Mouse (Mus musculus): ENCODE results near the gene Fbxo41. TPM values are rescaled to one million over a fixed set of nuclear protein-coding genes. Genes with fewer than 3 reads are reported as not detected.

Fbxo41 gene
- polyA plus RNA-seq, 1 experiment from 2014 or later: not detected

DNA sequence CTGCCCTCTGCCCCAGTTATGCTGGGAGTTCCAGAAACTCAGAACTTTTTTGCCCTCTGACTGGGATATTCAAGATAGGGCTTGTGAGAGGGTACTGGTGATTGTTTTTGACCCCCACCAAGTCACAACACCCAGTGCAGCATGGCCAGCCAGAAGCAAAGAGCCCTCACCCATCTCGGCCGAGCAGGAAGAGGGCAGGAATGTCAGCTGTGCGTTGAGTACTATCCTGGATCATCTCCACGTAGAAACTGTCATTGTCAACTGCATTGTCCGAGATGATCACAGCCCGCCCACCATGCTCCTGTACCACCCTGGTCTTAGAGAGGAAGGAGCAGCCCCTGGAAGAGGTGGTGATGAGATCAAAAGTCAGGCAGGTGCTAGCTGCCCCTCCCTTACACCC lies 55.4 kb downstream of the Fbxo41 start:
- Histone ChIP-seq H3K27me3 (ENCODE audit: control insufficient read depth, insufficient read depth, low read length) (no peaks in the 10 kb centered on the region), H3K36me3 (ENCODE audit: control insufficient read depth, insufficient read depth, low read length) (peaks cover 13% of the 10 kb centered on the region), H3K4me2 (no peak overlapping the region), H3K4me1 (ENCODE audit: control insufficient read depth, insufficient read depth, low read length) (no peaks in the 10 kb centered on the region; the same call in 1 of the 2 replicates), H3K9me3 (replicated peaks; ENCODE audit: control insufficient read depth, low read length) (no peaks in the 10 kb centered on the region), H3K4me3 (ENCODE audit: low read depth, low read length) (no peak overlapping the region), H3K9ac (ENCODE audit: low read depth, low read length) (no peak overlapping the region), H3K27ac (ENCODE audit: low read depth, low read length) (no peak overlapping the region)
- WGBS (ENCODE audit: insufficient replicate concordance): 76% methylated on average over 6 of the region's 6 CpGs
- no peak for ATAC-seq (replicated peaks; ENCODE audit: insufficient number of reproducible peaks, low FRiP score, low TSS enrichment)

DNA sequence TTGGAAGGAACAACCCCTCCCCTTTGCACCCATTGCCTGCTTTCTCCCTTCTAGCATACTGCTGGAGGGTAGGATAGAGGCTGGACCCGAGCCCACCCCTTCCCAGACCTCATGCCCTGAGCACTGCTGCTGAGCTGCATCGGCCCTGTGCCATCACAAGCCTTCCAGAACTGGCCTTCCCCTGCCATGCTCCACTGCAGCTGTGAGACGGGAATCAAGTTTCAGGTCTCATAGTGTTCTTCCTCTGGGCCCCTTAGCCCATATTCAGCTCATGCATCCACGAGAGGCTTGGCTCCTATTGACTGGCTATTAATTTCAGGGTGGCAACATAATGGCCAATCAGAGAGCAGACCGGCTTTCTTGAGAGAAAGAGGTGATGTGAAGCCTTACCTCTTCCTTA lies 57.5 kb downstream of the Fbxo41 start:
- Histone ChIP-seq H3K4me3 (ENCODE audit: low read depth, low read length) (no peak overlapping the region), H3K36me3 (ENCODE audit: control insufficient read depth, insufficient read depth, low read length) (peaks cover 13% of the 10 kb centered on the region), H3K9me3 (replicated peaks; ENCODE audit: control insufficient read depth, low read length) (no peaks in the 10 kb centered on the region), H3K27ac (ENCODE audit: low read depth, low read length) (no peak overlapping the region), H3K4me1 (ENCODE audit: control insufficient read depth, insufficient read depth, low read length) (no peaks in the 10 kb centered on the region; the same call in 1 of the 2 replicates), H3K9ac (ENCODE audit: low read depth, low read length) (no peak overlapping the region), H3K4me2 (no peak overlapping the region), H3K27me3 (ENCODE audit: control insufficient read depth, insufficient read depth, low read length) (no peaks in the 10 kb centered on the region)
- 86% methylated on average over 5 of the region's 5 CpGs for WGBS (ENCODE audit: insufficient replicate concordance)
- ATAC-seq (replicated peaks; ENCODE audit: insufficient number of reproducible peaks, low FRiP score, low TSS enrichment): no peak

DNA sequence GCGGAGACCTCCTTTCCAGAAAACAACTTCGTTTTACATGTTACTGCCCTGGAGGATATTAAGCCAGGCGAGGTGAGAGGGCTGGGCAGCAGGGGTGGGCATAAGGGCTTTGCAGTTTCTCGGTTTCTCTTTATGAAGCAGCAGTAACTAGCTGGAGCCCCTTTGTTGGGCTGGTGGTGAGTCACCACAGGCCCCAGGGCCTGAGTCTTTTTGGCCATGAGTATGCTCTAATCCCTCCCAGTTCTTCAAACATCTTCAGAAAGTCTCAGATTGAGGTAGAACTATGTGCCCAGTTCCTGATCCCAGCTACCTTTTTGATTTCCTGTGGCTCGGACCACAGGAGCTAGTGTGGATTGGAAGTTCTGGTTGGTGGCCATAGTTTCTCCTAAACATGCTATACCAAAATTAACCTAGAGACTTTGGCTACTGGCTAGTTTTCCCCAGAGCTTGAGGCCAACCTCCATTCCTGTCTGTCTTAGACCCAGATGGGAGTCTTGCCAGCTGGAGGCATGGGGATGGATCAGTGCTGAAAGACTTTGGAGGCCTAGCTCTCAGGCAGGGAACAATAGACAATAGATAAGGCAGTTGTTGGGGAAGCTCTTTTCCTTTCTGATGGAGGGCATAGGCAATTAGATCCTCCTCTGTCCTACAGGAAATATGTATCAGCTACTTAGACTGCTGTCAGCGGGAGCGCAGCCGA lies 58.4 kb downstream of the Fbxo41 start:
- Histone ChIP-seq H3K4me3 (ENCODE audit: low read depth, low read length) (no peak overlapping the region), H3K4me2 (no peak overlapping the region), H3K27ac (ENCODE audit: low read depth, low read length) (no peak overlapping the region), H3K27me3 (ENCODE audit: control insufficient read depth, insufficient read depth, low read length) (no peaks in the 10 kb centered on the region), H3K4me1 (ENCODE audit: control insufficient read depth, insufficient read depth, low read length) (no peaks in the 10 kb centered on the region; the same call in 1 of the 2 replicates), H3K9me3 (replicated peaks; ENCODE audit: control insufficient read depth, low read length) (no peaks in the 10 kb centered on the region), H3K36me3 (ENCODE audit: control insufficient read depth, insufficient read depth, low read length) (peaks cover 13% of the 10 kb centered on the region), H3K9ac (ENCODE audit: low read depth, low read length) (no peak overlapping the region)
- no peak for ATAC-seq (replicated peaks; ENCODE audit: insufficient number of reproducible peaks, low FRiP score, low TSS enrichment)
- WGBS (ENCODE audit: insufficient replicate concordance): 85% methylated on average over 8 of the region's 8 CpGs

DNA sequence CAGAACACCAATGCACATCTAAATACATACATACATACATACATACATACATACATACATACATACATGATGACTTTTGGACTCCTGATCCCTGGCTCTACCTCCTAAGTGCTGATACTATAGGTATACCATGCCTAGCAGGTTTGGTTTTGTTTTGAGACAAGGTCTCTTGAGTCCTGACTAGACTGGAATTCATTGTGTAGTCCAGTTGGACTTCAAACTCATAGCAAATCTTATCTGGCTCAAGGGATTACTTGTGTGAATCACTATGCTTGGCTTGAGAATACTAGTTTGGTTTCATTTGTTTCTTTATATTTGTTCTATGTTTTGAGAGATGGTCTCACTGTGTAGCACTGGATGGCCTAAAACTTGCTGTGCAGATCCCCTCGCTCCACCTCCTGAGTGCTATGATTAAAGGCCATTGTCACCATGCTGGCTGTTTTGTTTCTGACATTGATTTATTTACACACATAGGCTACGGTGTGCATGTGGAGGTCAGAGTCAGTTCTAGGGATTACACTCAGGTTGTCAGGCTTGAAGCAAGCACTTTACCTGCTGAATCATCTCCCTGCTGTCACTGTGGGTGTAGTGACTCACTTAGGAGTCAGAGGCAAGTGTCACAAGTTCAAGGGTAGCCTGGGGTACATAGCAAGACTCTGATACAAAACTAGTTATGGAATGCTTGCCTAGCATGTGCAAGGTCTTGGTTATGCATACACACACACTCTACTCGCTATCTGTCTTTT lies 59.1 kb downstream of the Fbxo41 start:
- 90% methylated on average over 3 of the region's 3 CpGs for WGBS (ENCODE audit: insufficient replicate concordance)
- ATAC-seq (replicated peaks; ENCODE audit: insufficient number of reproducible peaks, low FRiP score, low TSS enrichment): no peak
- Histone ChIP-seq H3K36me3 (ENCODE audit: control insufficient read depth, insufficient read depth, low read length) (peaks cover 16% of the 10 kb centered on the region), H3K4me2 (no peak overlapping the region), H3K9ac (ENCODE audit: low read depth, low read length) (no peak overlapping the region), H3K27ac (ENCODE audit: low read depth, low read length) (no peak overlapping the region), H3K4me1 (ENCODE audit: control insufficient read depth, insufficient read depth, low read length) (no peaks in the 10 kb centered on the region; the same call in 1 of the 2 replicates), H3K4me3 (ENCODE audit: low read depth, low read length) (no peak overlapping the region), H3K27me3 (ENCODE audit: control insufficient read depth, insufficient read depth, low read length) (no peaks in the 10 kb centered on the region), H3K9me3 (replicated peaks; ENCODE audit: control insufficient read depth, low read length) (no peaks in the 10 kb centered on the region)

DNA sequence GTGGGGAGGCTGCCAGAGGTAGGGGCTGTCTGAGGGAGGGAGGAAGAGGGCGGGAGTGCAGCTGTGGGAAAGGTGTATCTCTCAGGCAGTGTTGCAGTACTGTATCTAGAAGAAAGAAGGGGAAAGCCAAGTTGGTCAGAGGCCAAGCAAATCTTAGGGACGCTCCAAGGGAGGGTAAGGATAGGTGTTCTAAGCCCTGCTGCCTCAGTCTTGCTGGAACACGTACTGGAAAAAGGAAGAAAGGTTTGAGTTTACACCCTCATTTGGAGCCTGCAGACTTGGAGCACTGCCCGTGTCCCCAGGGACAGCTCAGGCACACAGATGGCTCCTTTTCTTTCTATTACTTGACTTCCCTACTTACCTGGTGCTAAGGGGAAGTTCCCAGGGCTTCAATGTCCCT lies 61.7 kb downstream of the Fbxo41 start:
- Histone ChIP-seq H3K36me3 (ENCODE audit: control insufficient read depth, insufficient read depth, low read length) (peaks cover 16% of the 10 kb centered on the region), H3K4me2 (no peak overlapping the region), H3K27ac (ENCODE audit: low read depth, low read length) (no peak overlapping the region), H3K9ac (ENCODE audit: low read depth, low read length) (no peak overlapping the region), H3K9me3 (replicated peaks; ENCODE audit: control insufficient read depth, low read length) (no peaks in the 10 kb centered on the region), H3K4me3 (ENCODE audit: low read depth, low read length) (no peak overlapping the region), H3K4me1 (ENCODE audit: control insufficient read depth, insufficient read depth, low read length) (no peaks in the 10 kb centered on the region; the same call in 1 of the 2 replicates), H3K27me3 (ENCODE audit: control insufficient read depth, insufficient read depth, low read length) (no peaks in the 10 kb centered on the region)
- no peak for ATAC-seq (replicated peaks; ENCODE audit: insufficient number of reproducible peaks, low FRiP score, low TSS enrichment)
- 91% methylated on average over 4 of the region's 4 CpGs for WGBS (ENCODE audit: insufficient replicate concordance)

DNA sequence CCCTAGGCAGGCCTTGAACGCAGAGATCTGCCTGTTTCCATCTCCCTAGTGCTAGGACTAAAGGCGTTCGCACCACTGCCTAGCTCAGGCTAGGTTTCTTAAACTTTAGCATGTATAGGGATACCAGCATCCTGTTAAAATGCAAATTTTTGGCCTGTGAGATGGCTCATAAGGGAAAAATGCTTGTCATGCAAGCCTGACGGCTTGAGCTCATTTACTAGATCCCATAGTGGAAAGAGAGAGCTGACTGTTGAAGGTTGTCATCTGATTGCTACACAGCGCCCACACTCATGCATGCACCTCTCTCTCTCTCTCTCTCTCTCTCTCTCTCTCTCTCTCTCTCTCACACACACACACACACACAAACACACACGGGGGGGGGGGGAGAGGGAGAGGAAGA lies 66.2 kb downstream of the Fbxo41 start:
- Histone ChIP-seq H3K4me3 (ENCODE audit: low read depth, low read length) (no peak overlapping the region), H3K9me3 (replicated peaks; ENCODE audit: control insufficient read depth, low read length) (no peaks in the 10 kb centered on the region), H3K9ac (ENCODE audit: low read depth, low read length) (no peak overlapping the region), H3K4me2 (no peak overlapping the region), H3K27me3 (ENCODE audit: control insufficient read depth, insufficient read depth, low read length) (no peaks in the 10 kb centered on the region), H3K4me1 (ENCODE audit: control insufficient read depth, insufficient read depth, low read length) (peaks cover 5% of the 10 kb centered on the region; the same call in 1 of the 2 replicates), H3K27ac (ENCODE audit: low read depth, low read length) (no peak overlapping the region), H3K36me3 (ENCODE audit: control insufficient read depth, insufficient read depth, low read length) (peaks cover 3% of the 10 kb centered on the region; the same call in 1 of the 2 replicates)
- WGBS (ENCODE audit: insufficient replicate concordance): 85% methylated on average over 5 of the region's 6 CpGs
- no peak for ATAC-seq (replicated peaks; ENCODE audit: insufficient number of reproducible peaks, low FRiP score, low TSS enrichment)

DNA sequence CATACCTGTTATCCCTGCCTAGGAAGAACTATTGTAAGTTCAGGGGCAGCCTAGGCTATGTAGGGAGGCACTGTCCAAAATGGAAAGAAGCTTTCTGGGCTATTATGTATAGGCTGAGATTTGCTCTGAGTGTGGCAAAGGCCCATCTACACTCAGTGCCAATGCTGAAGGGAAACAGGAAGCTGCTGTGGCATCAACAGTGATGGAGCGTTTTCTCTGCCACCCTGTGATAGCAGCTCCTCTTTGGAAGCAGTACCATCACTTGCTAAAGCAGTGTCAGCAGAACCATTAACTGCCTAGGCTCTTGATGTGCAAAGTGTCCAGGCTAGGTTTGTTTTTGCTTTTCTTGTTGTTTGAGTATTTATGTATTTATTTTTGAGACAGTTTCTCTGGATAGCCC lies 66.6 kb downstream of the Fbxo41 start:
- Histone ChIP-seq H3K4me3 (ENCODE audit: low read depth, low read length) (no peak overlapping the region), H3K4me2 (no peak overlapping the region), H3K27me3 (ENCODE audit: control insufficient read depth, insufficient read depth, low read length) (no peaks in the 10 kb centered on the region), H3K27ac (ENCODE audit: low read depth, low read length) (no peak overlapping the region), H3K36me3 (ENCODE audit: control insufficient read depth, insufficient read depth, low read length) (peaks cover 3% of the 10 kb centered on the region; the same call in 1 of the 2 replicates), H3K9me3 (replicated peaks; ENCODE audit: control insufficient read depth, low read length) (no peaks in the 10 kb centered on the region), H3K4me1 (ENCODE audit: control insufficient read depth, insufficient read depth, low read length) (peaks cover 5% of the 10 kb centered on the region; the same call in 1 of the 2 replicates), H3K9ac (ENCODE audit: low read depth, low read length) (no peak overlapping the region)
- 75% methylated on average over 1 of the region's 1 CpGs for WGBS (ENCODE audit: insufficient replicate concordance)
- ATAC-seq (replicated peaks; ENCODE audit: insufficient number of reproducible peaks, low FRiP score, low TSS enrichment): no peak

DNA sequence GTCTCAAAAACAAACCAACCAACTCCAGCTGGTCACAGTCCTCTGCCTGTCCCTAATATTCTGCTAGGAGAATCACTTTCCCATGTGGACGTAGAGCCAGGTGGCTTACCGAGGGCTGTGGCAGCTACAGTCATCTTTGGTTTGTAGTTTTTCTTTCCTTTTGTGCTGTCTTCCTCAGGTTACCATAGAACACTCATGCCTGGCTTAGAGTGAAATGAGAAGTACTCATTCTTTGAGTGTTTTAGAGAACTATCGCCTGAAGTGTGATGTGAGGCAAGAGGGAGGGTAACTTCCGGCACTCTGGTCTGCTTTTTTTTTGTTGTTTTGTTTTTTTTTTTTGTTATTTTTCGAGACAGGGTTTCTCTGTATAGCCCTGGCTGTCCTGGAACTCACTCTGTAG lies 68.9 kb downstream of the Fbxo41 start:
- no peaks in the 10 kb centered on the region for H3K27me3 ChIP-seq (ENCODE audit: control insufficient read depth, insufficient read depth, low read length)
- no peak overlapping the region for H3K4me2 ChIP-seq
- H3K9ac ChIP-seq (ENCODE audit: low read depth, low read length): no peak overlapping the region
- peaks cover 2% of the 10 kb centered on the region; the same call in 1 of the 2 replicates for H3K36me3 ChIP-seq (ENCODE audit: control insufficient read depth, insufficient read depth, low read length)
- no peaks in the 10 kb centered on the region for H3K9me3 ChIP-seq (replicated peaks; ENCODE audit: control insufficient read depth, low read length)
- peaks cover 5% of the 10 kb centered on the region; the same call in 1 of the 2 replicates for H3K4me1 ChIP-seq (ENCODE audit: control insufficient read depth, insufficient read depth, low read length)
- WGBS (ENCODE audit: insufficient replicate concordance): 81% methylated on average over 5 of the region's 5 CpGs
- no peak overlapping the region for H3K4me3 ChIP-seq (ENCODE audit: low read depth, low read length)
- no peak for ATAC-seq (replicated peaks; ENCODE audit: insufficient number of reproducible peaks, low FRiP score, low TSS enrichment)
- no peak overlapping the region for H3K27ac ChIP-seq (ENCODE audit: low read depth, low read length)

All from heart, embryonic 11.5 days (tissue).